Mouse (Mus musculus): ENCODE measurements around the gene Tmem234. TPM values are rescaled to one million over a fixed set of nuclear protein-coding genes. Genes with fewer than 3 reads are reported as not detected.
A peak's percentile ranks its signal among the peaks of the same experiment; 100 is the strongest.

The Tmem234 gene
- polyA plus RNA-seq, 1 experiment from 2014 or later, result 104 TPM

DNA sequence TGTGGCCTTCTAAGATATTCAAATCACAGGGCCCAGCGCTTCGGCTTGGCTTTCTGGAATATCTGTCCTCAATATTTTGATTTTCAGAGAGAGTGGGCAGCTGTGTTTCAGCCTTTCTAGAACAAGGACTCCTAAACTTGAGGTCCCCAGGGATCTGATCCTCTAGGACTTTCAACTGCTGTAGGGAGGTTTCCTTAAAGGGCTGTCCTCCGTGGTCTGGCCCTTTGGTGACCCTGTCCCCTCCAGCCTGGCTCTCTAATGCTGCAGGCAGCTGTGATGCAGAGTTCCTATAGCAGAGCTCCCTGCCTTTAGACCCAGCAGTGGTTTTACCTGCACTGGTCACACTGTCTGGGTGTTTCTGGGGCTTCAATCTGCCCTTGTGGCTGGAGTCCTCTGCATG is 16.2 kb downstream of the Tmem234 start:
- Histone ChIP-seq H3K27ac (ENCODE audit: low read length) (no peak overlapping the region), H3K9ac (ENCODE audit: low read depth, low read length) (no peak overlapping the region), H3K4me1 (ENCODE audit: control insufficient read depth, low read depth, low read length) (peaks cover 14% of the 10 kb centered on the region), H3K4me3 (ENCODE audit: low read depth, low read length) (no peak overlapping the region), H3K9me3 (replicated peaks; ENCODE audit: control insufficient read depth, low read length) (no peaks in the 10 kb centered on the region), H3K4me2 (ENCODE audit: low read depth, low read length) (no peak overlapping the region), H3K36me3 (ENCODE audit: control insufficient read depth, insufficient read depth) (no peaks in the 10 kb centered on the region), H3K27me3 (ENCODE audit: control insufficient read depth, insufficient read depth, low read depth, low read length) (no peaks in the 10 kb centered on the region)
- WGBS (ENCODE audit: insufficient replicate concordance), result 85% methylated on average over 3 of the region's 3 CpGs
- ATAC-seq (ENCODE audit: low read depth), result no peak

DNA sequence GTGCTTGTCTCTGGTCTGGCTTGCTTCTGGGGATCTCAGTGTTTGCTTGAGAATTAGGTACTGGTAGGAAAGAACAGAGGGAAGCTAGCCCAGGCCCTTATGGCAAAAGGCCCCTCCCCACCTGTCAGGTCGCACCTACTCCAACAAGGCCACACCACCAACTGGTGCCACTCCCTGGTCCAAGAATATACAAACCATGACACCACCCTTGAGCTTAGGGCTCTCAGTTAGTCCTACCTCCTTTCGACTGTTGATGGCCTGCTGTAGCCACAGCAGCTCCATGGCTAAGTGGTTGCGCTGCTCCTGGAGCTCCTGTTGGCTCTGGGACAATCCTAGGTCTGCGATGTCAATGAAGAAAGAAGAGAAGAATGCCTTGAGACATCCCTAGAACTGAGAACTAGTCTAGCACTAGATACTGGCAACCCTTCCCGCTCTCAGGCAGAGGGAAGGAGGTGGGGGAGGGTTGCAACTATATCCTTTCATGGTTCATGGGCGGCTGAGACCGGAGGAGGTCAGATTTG is 16.7 kb downstream of the Tmem234 start:
- Histone ChIP-seq H3K36me3 (ENCODE audit: control insufficient read depth, insufficient read depth) (no peaks in the 10 kb centered on the region), H3K27ac (ENCODE audit: low read length) (no peak overlapping the region), H3K4me2 (ENCODE audit: low read depth, low read length) (no peak overlapping the region), H3K9ac (ENCODE audit: low read depth, low read length) (no peak overlapping the region), H3K4me3 (ENCODE audit: low read depth, low read length) (no peak overlapping the region), H3K27me3 (ENCODE audit: control insufficient read depth, insufficient read depth, low read depth, low read length) (no peaks in the 10 kb centered on the region), H3K9me3 (replicated peaks; ENCODE audit: control insufficient read depth, low read length) (no peaks in the 10 kb centered on the region), H3K4me1 (ENCODE audit: control insufficient read depth, low read depth, low read length) (peaks cover 14% of the 10 kb centered on the region)
- ATAC-seq (ENCODE audit: low read depth), result no peak
- WGBS (ENCODE audit: insufficient replicate concordance), result 88% methylated on average over 7 of the region's 7 CpGs

DNA sequence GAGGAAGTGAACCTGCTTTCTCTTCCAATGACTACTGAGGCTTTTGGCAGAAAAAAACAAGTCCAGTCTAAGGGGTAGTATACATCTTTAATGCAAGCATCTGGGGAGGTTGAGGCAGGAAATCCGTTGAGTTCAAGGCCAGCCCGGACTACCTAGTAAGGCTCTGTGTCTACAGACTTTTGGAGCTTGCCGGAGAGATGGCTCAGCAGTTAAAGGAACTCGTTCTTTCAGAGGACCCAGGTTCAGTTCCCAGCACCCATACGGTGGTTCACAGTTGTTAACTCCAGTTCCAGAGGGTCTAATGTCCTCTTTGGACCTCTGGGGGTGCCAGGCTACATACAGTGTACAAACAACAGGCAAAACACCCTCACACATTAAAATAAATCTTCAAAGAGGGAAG is 17.6 kb downstream of the Tmem234 start:
- peak overlapping the region; percentile 79 for H3K9ac ChIP-seq (ENCODE audit: low read depth, low read length)
- WGBS (ENCODE audit: insufficient replicate concordance), result 75% methylated on average over 5 of the region's 5 CpGs

DNA sequence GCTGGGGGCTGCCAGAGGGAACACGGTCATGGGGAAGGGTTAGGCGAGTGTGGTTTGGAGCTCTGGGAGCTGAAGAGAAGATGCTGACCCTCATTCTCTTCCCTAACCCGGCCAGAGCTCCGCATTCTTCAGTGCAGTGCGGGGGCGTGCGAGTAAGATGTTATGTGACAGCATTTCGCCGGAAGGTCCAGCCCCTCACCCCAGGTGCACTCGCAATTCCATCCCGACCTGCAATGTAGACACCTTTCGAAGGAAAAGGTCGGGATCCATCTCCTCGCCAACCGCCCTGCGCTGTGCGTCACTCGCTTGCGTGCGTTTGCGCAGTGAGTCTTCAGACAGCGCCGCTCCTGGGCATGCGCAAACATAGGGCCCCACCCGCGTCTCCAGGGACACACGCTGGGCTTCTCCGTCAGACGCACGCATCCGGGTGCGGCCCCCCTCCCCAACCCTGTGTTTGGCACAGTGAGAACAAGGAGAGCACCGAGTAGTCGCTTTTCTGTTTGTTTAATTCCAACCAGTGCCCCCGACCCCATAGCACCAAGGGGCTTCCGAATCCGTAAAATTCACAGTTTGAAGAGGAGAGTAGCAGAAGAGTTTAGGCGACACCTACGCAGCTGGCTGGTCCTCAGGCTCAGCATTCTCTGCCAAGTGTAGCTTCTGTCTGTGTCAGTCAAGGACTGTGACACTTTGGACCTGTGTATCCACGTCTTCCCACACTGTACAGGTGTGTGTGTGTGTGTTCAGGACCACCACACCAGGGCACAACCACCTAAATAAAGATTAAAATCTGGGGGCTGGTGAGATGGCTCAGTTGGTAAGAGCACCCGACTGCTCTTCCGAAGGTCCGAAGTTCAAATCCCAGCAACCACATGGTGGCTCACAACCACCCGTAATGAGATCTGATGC is 18.6 kb downstream of the Tmem234 start, which contains the start of gene Iqcc:
Iqcc (minus strand) TSS at position 314 of the 906 bp plus-strand sequence.
- peak; percentile 92 for ATAC-seq (ENCODE audit: low read depth)
- Histone ChIP-seq H3K27me3 (ENCODE audit: control insufficient read depth, insufficient read depth, low read depth, low read length) (no peaks in the 10 kb centered on the region), H3K4me1 (ENCODE audit: control insufficient read depth, low read depth, low read length) (peaks cover 25% of the 10 kb centered on the region), H3K4me3 (ENCODE audit: low read depth, low read length) (peak within 1 kb of the TSS; percentile 76), H3K4me2 (ENCODE audit: low read depth, low read length) (peak within 1 kb of the TSS; percentile 94), H3K36me3 (ENCODE audit: control insufficient read depth, insufficient read depth) (no peaks in the 10 kb centered on the region), H3K9me3 (replicated peaks; ENCODE audit: control insufficient read depth, low read length) (no peaks in the 10 kb centered on the region), H3K27ac (ENCODE audit: low read length) (peak within 1 kb of the TSS; percentile 78), H3K9ac (ENCODE audit: low read depth, low read length) (peak within 1 kb of the TSS; percentile 79)
- WGBS (ENCODE audit: insufficient replicate concordance), result 4% methylated on average over 43 of the region's 44 CpGs

More for the DNA sequence above, 17.6 kb downstream of the Tmem234 start:
- Histone ChIP-seq H3K4me2 (ENCODE audit: low read depth, low read length) (peak overlapping the region; percentile 94), H3K4me1 (ENCODE audit: control insufficient read depth, low read depth, low read length) (peaks cover 19% of the 10 kb centered on the region), H3K9me3 (replicated peaks; ENCODE audit: control insufficient read depth, low read length) (no peaks in the 10 kb centered on the region), H3K36me3 (ENCODE audit: control insufficient read depth, insufficient read depth) (no peaks in the 10 kb centered on the region), H3K4me3 (ENCODE audit: low read depth, low read length) (peak overlapping the region; percentile 76), H3K27me3 (ENCODE audit: control insufficient read depth, insufficient read depth, low read depth, low read length) (no peaks in the 10 kb centered on the region), H3K27ac (ENCODE audit: low read length) (no peak overlapping the region)
- no peak for ATAC-seq (ENCODE audit: low read depth)

DNA sequence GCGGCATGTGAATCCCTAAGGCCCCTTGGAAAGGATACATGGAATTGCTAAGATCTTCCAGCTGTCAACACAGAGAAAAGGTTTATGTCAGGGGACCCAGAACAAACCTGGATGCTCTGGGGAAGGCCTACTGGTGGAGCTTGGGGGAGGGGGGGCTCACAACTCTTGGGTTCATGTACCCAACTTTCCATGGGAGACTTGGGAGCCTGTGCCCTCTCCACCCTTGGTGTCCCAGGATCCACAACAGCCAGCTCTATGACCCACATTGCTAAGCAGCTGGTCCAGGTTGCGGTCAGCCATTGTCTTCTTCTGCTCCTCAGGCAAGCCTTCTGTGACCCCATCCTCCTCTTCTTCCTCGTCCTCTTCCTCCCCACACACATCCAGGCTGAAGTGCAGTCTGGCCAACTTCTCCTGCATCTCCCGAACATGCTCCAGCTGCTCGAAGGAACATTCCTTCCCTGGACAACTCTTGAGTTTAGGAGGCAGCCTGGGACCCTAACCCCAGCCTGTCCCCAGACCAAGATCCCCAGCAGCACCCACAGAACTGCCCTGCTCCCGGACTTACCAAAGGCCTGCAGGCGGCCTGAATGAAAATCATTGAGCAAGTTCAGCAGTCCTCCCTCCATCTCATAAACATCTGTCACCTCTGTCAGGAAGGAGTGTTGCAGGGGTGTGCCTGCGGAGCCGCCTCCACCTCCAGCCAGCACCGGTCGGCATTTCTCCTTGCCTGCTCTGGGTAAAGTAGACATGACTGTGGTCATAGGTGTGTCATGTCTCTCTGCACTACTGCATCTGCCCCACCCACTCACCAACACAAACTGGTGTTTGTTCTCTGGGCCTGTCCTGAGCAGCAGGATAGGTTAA is 20.2 kb downstream of the Tmem234 start:
- no peak for ATAC-seq (ENCODE audit: low read depth)
- Histone ChIP-seq H3K9ac (ENCODE audit: low read depth, low read length) (no peak overlapping the region), H3K4me3 (ENCODE audit: low read depth, low read length) (no peak overlapping the region), H3K9me3 (replicated peaks; ENCODE audit: control insufficient read depth, low read length) (no peaks in the 10 kb centered on the region), H3K27me3 (ENCODE audit: control insufficient read depth, insufficient read depth, low read depth, low read length) (no peaks in the 10 kb centered on the region), H3K4me2 (ENCODE audit: low read depth, low read length) (no peak overlapping the region), H3K4me1 (ENCODE audit: control insufficient read depth, low read depth, low read length) (peaks cover 41% of the 10 kb centered on the region), H3K27ac (ENCODE audit: low read length) (no peak overlapping the region), H3K36me3 (ENCODE audit: control insufficient read depth, insufficient read depth) (no peaks in the 10 kb centered on the region)
- 79% methylated on average over 11 of the region's 11 CpGs for WGBS (ENCODE audit: insufficient replicate concordance)

DNA sequence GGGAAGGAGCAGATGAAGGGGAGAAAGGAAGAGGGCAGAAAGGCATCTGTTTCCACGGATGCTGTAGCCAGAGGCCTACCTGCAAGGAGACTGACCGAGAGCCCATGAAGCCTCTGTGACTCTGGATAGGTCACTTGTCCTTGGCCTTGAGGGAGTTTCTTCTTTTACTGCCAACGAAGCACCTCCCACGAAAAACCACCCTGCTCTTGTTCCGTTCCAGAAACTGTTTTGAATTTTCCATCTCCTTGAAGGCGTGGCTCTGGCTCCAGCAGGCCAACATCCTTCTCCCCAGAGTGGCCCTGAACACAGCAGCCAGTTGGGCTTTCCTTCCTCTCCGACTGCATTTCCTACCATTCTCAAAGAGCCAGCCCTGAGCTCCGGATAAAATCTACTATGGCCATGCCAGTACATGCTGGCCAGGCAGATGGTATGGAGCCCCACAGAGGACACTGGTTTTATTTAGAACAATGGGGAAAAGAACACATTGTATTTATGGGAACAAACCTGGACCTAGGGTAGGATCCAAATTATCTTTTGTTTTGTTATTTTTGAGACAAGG is 20.9 kb downstream of the Tmem234 start:
- WGBS (ENCODE audit: insufficient replicate concordance), result 73% methylated on average over 8 of the region's 8 CpGs
- Histone ChIP-seq H3K36me3 (ENCODE audit: control insufficient read depth, insufficient read depth) (no peaks in the 10 kb centered on the region), H3K27ac (ENCODE audit: low read length) (no peak overlapping the region), H3K4me2 (ENCODE audit: low read depth, low read length) (no peak overlapping the region), H3K9me3 (replicated peaks; ENCODE audit: control insufficient read depth, low read length) (no peaks in the 10 kb centered on the region), H3K4me3 (ENCODE audit: low read depth, low read length) (no peak overlapping the region), H3K9ac (ENCODE audit: low read depth, low read length) (no peak overlapping the region), H3K27me3 (ENCODE audit: control insufficient read depth, insufficient read depth, low read depth, low read length) (no peaks in the 10 kb centered on the region), H3K4me1 (ENCODE audit: control insufficient read depth, low read depth, low read length) (peaks cover 44% of the 10 kb centered on the region)
- ATAC-seq (ENCODE audit: low read depth), result no peak

DNA sequence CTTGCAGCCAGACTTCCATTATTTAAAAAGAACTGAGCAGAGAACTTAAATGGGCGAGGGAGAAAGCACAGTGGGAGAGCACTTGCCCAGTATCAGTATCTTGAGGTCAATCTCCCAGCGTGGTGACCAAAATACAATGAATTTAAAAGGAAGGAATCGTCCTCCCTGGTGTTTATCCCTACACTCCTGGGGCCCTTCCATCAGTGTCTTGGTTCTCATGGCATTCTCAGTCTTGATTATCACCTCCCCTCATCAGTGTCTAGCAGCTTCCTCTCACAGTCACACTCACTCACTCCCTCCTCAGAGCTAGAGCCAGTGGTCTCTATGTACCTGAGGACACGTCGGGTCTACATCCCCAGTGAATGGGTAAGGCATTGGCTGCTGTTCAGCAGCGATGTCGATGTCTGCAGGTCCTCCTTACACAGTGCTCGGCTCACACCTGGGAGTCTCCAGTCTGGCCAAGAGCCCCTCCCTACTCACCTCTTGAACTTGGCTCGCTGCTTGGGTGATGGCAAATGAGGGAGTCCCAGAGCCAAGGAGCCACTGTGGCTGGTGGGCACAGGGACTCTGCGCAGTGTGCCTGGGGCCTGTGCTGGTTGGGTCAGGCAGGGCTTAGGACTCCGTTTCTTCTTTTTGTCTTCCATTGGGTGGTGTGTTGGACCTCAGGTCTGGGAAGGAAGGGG is 21.8 kb downstream of the Tmem234 start:
- Histone ChIP-seq H3K27ac (ENCODE audit: low read length) (no peak overlapping the region), H3K4me1 (ENCODE audit: control insufficient read depth, low read depth, low read length) (peaks cover 44% of the 10 kb centered on the region), H3K36me3 (ENCODE audit: control insufficient read depth, insufficient read depth) (peaks cover 2% of the 10 kb centered on the region; the same call in 1 of the 2 replicates), H3K4me3 (ENCODE audit: low read depth, low read length) (no peak overlapping the region), H3K27me3 (ENCODE audit: control insufficient read depth, insufficient read depth, low read depth, low read length) (no peaks in the 10 kb centered on the region), H3K9ac (ENCODE audit: low read depth, low read length) (no peak overlapping the region), H3K9me3 (replicated peaks; ENCODE audit: control insufficient read depth, low read length) (no peaks in the 10 kb centered on the region), H3K4me2 (ENCODE audit: low read depth, low read length) (no peak overlapping the region)
- no peak for ATAC-seq (ENCODE audit: low read depth)
- WGBS (ENCODE audit: insufficient replicate concordance), result 74% methylated on average over 11 of the region's 11 CpGs

DNA sequence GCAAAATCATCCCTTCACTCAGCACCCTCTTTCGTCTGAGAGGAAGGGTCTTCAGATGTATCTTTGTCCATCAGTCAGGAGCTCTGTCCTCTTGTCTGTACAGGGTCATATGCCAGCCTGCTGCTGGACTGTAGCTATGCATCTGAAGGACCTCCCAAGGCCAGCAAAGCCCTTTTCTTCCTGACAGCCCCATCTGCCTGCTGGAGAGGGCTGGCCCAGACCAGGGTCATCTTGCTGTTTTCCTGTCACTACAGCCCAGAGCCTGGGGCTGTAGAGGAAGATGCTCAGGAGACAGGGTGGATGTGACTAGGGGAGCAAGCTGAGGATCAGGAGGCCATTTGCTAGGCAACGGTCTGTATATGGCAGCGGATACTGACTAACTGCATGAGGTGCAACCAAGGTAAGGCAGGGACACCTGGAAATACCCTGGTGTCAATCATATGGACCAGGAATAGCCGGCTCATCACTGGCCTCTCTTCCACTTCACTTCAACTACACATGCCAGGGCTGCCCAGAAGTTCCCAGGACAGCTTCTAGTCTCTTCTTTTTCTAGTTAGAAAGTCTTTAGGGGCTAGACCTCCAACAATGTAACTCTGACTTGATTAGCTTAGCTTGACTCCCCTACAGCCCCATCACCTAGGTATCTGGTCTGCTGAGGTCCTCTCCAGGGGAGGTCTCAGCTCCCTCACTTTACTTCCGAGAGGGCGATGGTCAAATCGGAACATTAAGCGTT is 22.5 kb downstream of the Tmem234 start:
- Histone ChIP-seq H3K9me3 (replicated peaks; ENCODE audit: control insufficient read depth, low read length) (no peaks in the 10 kb centered on the region), H3K4me1 (ENCODE audit: control insufficient read depth, low read depth, low read length) (peaks cover 42% of the 10 kb centered on the region), H3K9ac (ENCODE audit: low read depth, low read length) (peak overlapping the region; percentile 59), H3K4me2 (ENCODE audit: low read depth, low read length) (peak overlapping the region; percentile 69), H3K36me3 (ENCODE audit: control insufficient read depth, insufficient read depth) (peaks cover 9% of the 10 kb centered on the region), H3K4me3 (ENCODE audit: low read depth, low read length) (peak overlapping the region; percentile 61), H3K27ac (ENCODE audit: low read length) (no peak overlapping the region; the same call in 1 of the 2 replicates), H3K27me3 (ENCODE audit: control insufficient read depth, insufficient read depth, low read depth, low read length) (no peaks in the 10 kb centered on the region)
- ATAC-seq (ENCODE audit: low read depth), result no peak
- WGBS (ENCODE audit: insufficient replicate concordance), result 21% methylated on average over 8 of the region's 8 CpGs

All from liver, embryonic 16.5 days (tissue).